Mouse (Mus musculus) lung, adult 2 months (tissue): ENCODE results near the gene Tnnc1.

Source experiments
- CTCF ChIP-seq: fragments of 200-500 bp; IDR thresholded peaks from 2 replicates; pipeline ENCODE4 v1.5.1; 2011; ENCODE audit warnings: mild to moderate bottlenecking, low read length, control low read depth; ENCODE audit not compliant: insufficient read depth
- POLR2A ChIP-seq: fragments of 200-500 bp; IDR thresholded peaks from 2 replicates; pipeline ENCODE4 v1.6.1; 2011; ENCODE audit warnings: low read depth, mild to moderate bottlenecking, control low read depth, low read length, borderline replicate concordance; ENCODE audit errors: extremely low read depth

GRCm38 (mm10) chr14:31189348-31189747 is 18.8 kb upstream of the Tnnc1 start:
- no peak for TF ChIP-seq CTCF
- TF ChIP-seq POLR2A, result no peak
